Mouse (Mus musculus) duodenum, adult 2 months (tissue): ENCODE data around the gene Dynlrb1. TPM values are rescaled to one million over a fixed set of nuclear protein-coding genes. Genes with fewer than 3 reads are reported as not detected.

ENCODE experiments used
- polyA plus RNA-seq: library from polyadenylated mRNA; depleted of rRNA; stranded (reverse); fragments of >200 nt; gene quantifications from 2 replicates; pipeline ENCODE4 v1.2.3, GENCODE M21; 2012; ENCODE audit warnings: low replicate concordance; rRNA removed

Dynlrb1 gene
- polyA plus RNA-seq = 88.4 and 90.7 TPM in 2 replicates

DNA sequence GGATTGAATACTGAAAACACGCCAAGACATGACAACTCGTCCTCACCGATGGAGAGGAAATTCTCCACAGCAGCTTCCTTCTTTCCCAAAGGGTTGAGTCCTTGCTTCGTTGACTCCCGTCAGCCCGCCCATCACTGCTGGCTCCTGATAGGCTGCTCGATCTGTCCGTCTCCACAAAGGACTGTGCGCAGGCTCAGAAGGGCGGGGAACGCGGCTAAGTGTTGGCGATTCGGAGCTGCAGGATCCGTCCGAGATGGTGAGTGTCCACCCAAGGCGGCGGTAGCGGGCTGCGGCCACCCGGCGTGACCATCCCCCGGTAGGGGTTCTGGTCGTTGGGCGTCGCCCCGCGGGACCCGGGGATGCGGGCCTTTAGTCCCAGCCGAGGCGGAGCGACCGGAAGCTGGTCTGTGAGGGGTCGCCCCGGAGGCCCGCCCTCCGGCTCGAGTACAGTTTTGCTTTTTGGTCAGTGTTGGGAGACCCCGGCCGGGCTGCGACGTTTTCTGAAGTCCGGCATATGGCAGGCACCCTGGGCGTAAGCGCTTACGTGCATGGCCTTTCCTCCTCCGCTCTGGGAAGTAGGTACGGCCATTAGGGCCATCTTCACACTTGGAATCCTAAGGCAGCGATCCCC, at the start of gene Dynlrb1:
Dynlrb1 (plus strand) TSS at position 172 of the 631 bp plus-strand sequence.

DNA sequence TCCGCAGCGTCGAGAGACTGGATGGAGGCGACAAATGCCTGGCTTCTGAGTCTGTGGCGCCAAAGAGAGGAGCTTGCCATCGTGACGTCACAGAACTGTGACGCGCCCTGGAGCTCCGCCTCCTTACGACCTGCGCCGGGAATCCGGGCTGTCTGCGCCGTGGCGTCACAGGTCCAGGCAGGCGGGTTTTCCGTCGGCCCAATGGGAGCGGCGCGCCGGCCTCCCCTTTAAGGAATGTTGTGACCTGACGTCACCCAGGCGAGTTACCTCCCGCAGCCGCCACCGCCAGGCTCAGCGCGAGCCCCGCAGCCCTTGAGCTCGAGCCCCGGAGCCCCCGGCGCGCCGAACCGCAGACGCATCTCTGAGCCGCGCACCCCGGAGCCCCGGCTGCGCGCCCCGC, 39.9 kb downstream of the Dynlrb1 start, which contains the start of gene Map1lc3a:
Map1lc3a (plus strand) TSS at position 103 of the 400 bp plus-strand sequence.

Other genes starting within 250 kb of the Dynlrb1 start
- 0.02 TPM in 1 of 2 replicates, not detected in the other for gene Gm14226, start 218.3 kb upstream of the Dynlrb1 start, polyA plus RNA-seq
- 64.5 and 82.9 TPM in 2 replicates for gene Ahcy, start 162.0 kb upstream of the Dynlrb1 start, polyA plus RNA-seq
- 3.7 and 4.7 TPM in 2 replicates for gene Itch, start 103.0 kb upstream of the Dynlrb1 start, polyA plus RNA-seq
- 197 and 362 TPM in 2 replicates for gene Map1lc3a, start 39.8 kb downstream of the Dynlrb1 start, polyA plus RNA-seq
- 15.7 and 18.5 TPM in 2 replicates for gene Pigu, start 120.9 kb downstream of the Dynlrb1 start, polyA plus RNA-seq
- 138 and 190 TPM in 2 replicates for gene Trp53inp2, start 144.5 kb downstream of the Dynlrb1 start, polyA plus RNA-seq
- gene Ncoa6, start 237.4 kb downstream of the Dynlrb1 start, polyA plus RNA-seq = 4.4 and 14.0 TPM in 2 replicates